Mouse (Mus musculus): Measurements from ENCODE around the gene F8.

- TF ChIP-seq CTCF (IDR thresholded peaks at IDR 0.05; ENCODE audit: low read depth, low read length): no peak
- TF ChIP-seq POLR2A (IDR thresholded peaks at IDR 0.05; ENCODE audit: borderline replicate concordance, low read depth, low read length): no peak
Measured at GRCm38 (mm10) chrX:75137729-75138128, 244.7 kb downstream of the F8 start.

All from bone marrow macrophage, adult 2 months (primary cell).